Mouse (Mus musculus) MEL (cell line): ENCODE results near the gene Lsamp.

ENCODE experiments used
- BHLHE40 ChIP-seq: IDR thresholded peaks from 2 replicates; pipeline ENCODE4 v1.6.1; 2012; ENCODE audit warnings: low read depth, mild to moderate bottlenecking, inconsistent platforms, low read length, improper control_type of control experiment, borderline replicate concordance
- CTCF ChIP-seq, 3 experiments: IDR thresholded peaks in 2 of 3; conservative IDR thresholded peaks in 1 of 3; 2 replicates each; pipeline ENCODE4 v1.5.1; 2011 to 2012; ENCODE audit warnings: low read length in 3 of 3, low read depth in 2 of 3, mild to moderate bottlenecking in 2 of 3, improper control_type of control experiment in 1 of 3, inconsistent platforms in 1 of 3, mixed read lengths in 1 of 3, moderate library complexity in 1 of 3; ENCODE audit not compliant: control insufficient read depth in 1 of 3, insufficient read depth in 1 of 3, poor library complexity in 1 of 3, severe bottlenecking in 1 of 3
- GATA1 ChIP-seq: IDR thresholded peaks from 2 replicates; pipeline ENCODE4 v1.6.1; 2011; ENCODE audit warnings: low read depth, low read length, improper control_type of control experiment

DNA sequence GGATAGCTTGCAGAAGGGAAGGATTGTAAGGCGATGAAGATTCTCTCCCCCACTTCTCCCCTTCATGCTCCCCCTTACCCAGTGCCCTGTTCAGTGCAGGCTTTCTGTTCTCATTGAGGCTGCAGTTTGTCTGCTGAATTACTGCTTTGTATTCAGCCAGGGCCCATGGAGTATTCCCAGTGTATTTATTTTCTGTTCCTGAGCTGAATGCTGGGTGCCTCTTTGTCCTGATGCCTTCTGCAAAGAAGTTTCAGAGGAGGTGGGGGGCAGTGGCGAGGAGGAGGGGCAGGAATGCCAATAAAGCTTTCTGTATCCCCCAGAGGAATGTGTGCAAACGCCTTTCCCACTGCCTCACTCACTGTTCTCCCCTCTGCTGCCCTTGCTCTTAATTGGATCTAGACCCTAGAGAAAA lies 1567.7 kb downstream of the Lsamp start:
- TF ChIP-seq BHLHE40 (no peak), GATA1 (no peak), CTCF (IDR thresholded peaks at IDR 0.05 in 2 of 3, conservative IDR thresholded peaks at IDR 0.05 in 1 of 3; ENCODE audit: control insufficient read depth in 1 of 3, insufficient read depth in 1 of 3, low read depth in 2 of 3, low read length in 3 of 3, poor library complexity in 1 of 3, severe bottlenecking in 1 of 3) (no peak)
